Mouse (Mus musculus) small intestine, adult 2 months (tissue): ENCODE results near the gene Serp1.

ENCODE experiments used
- CTCF ChIP-seq: fragments of 200-500 bp; IDR thresholded peaks from 2 replicates; pipeline ENCODE4 v1.5.1; 2012; ENCODE audit warnings: low read depth, mild to moderate bottlenecking, control low read depth, inconsistent platforms, low read length, moderate library complexity, mixed read lengths; ENCODE audit not compliant: insufficient replicate concordance, insufficient read length; ENCODE audit errors: extremely low read depth
- POLR2A ChIP-seq: fragments of 200-500 bp; IDR thresholded peaks from 2 replicates; pipeline ENCODE4 v1.6.1; 2012; ENCODE audit warnings: low read depth, mild to moderate bottlenecking, control low read depth, inconsistent platforms, low read length, moderate library complexity

- TF ChIP-seq CTCF = no peak
- TF ChIP-seq POLR2A = no peak
Measured at GRCm38 (mm10) chr3:58521361-58521760, 4.3 kb downstream of the Serp1 start.
